Mouse (Mus musculus) olfactory bulb, adult 2 months (tissue): Measurements from ENCODE around the gene Fam45a.

ENCODE experiments used
- CTCF ChIP-seq: fragments of 200-500 bp; IDR thresholded peaks from 2 replicates; pipeline ENCODE4 v1.5.1; 2012; ENCODE audit warnings: low read depth, mild to moderate bottlenecking, low read length, moderate library complexity; ENCODE audit not compliant: insufficient read depth
- POLR2A ChIP-seq: fragments of 200-500 bp; IDR thresholded peaks from 2 replicates; pipeline ENCODE4 v1.6.1; 2012; ENCODE audit warnings: mild to moderate bottlenecking, low read depth, low read length, moderate library complexity; ENCODE audit not compliant: insufficient read depth

- TF ChIP-seq POLR2A, result peak; percentile 71
- TF ChIP-seq CTCF, result peak; percentile 61
Measured at GRCm38 (mm10) chr19:60811098-60812035, at the start of gene Fam45a.
